Mouse (Mus musculus): Measurements from ENCODE around the gene Dnajc5.
A peak's percentile ranks its signal among the peaks of the same experiment; 100 is the strongest.

Dnajc5 gene

DNA sequence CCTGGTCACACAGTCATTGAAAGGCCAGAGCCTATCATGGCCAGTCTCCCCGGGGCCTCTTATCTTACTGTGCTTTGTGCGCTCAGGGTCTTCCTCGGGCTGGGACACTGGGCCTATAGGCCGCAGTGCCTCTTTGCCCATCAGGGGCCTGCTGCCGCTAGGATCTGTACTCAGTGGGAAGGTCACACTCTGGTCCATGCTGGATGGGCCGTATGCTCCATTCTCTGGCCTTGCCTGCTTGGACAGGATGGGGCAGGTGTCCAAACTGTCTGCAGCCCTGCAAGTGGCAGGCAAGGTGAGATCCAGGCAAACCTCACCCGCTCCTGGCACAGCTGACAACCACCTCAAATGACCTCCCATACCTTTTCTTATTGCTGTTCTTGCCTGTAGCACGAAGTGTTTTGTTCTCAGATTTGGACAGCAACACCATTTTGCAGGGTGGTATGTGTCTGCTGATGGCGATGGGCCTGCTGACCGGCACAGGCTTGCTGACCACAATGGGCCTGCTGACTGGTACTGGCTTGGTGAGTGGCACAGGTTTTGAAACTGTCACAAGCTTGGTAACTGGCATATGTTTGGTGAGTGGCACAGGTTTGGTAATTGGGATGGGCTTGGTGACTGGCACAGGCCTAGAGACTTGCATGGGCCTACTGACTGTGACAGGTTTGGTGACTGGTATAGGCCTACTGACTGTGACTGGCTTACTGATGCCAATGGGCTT, 68.9 kb downstream of the Dnajc5 start:
- DNase-seq (ENCODE audit: low spot score in 2 of 2) = no peak

GRCm38 (mm10) chr2:181589732-181590105, 69.4 kb downstream of the Dnajc5 start:
- DNase-seq (ENCODE audit: low spot score in 2 of 2) = no peak

DNA sequence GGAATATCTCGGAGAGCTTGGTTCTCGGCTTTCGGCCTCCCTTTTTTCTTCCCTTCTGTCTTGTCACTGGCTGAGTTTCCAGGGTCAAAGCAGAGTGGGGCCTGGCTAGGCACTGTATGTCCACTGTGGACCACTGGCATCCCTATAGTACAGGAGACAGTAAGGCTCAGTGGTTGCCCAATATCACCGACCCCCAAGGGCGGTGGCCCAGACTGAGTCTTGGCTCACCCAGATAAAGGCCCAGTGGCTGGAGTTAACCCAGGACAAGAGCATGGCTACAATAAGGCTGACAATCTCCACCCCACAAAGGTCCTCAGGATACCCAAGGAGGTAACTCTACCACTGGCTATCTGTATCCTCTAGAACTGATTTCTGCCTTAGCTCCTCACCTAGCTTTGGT, 70.2 kb downstream of the Dnajc5 start:
- DNase-seq (ENCODE audit: low spot score in 2 of 2) = no peak

GRCm38 (mm10) chr2:181591528-181592085, 71.3 kb downstream of the Dnajc5 start, which contains the start of gene Prpf6:
TSS of gene Prpf6 (plus strand) at chr2:181591868.
- DNase-seq (ENCODE audit: low spot score in 2 of 2) = no peak

GRCm38 (mm10) chr2:181592231-181593041, 72.2 kb downstream of the Dnajc5 start, which contains the start of gene Zfp512b:
TSS of gene Zfp512b (minus strand) at chr2:181592803.
- DNase-seq (ENCODE audit: low spot score in 2 of 2) = peak; percentile 20 to 49

DNA sequence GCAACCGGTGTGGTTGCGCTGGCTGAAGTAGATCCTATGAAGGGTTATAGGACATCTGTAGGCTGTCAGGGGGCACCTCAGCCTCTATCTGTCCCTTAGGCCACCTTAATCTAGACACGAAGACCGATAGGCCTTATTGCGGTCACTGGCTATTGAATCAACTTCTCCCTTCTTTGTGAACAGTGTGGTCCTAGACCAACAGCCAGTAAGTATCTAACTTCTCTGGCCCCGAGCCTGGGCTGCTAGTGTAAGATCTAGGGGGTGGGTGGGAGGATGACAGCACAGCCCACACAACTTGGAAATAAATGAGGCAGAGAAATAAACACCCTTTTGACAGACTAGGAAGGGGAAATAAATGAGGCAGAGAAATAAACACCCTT, 72.7 kb downstream of the Dnajc5 start:
- no peak for DNase-seq (ENCODE audit: low spot score in 2 of 2)

- no peak for DNase-seq (ENCODE audit: low spot score in 2 of 2)
Measured at GRCm38 (mm10) chr2:181593937-181594336, 73.7 kb downstream of the Dnajc5 start.

DNA sequence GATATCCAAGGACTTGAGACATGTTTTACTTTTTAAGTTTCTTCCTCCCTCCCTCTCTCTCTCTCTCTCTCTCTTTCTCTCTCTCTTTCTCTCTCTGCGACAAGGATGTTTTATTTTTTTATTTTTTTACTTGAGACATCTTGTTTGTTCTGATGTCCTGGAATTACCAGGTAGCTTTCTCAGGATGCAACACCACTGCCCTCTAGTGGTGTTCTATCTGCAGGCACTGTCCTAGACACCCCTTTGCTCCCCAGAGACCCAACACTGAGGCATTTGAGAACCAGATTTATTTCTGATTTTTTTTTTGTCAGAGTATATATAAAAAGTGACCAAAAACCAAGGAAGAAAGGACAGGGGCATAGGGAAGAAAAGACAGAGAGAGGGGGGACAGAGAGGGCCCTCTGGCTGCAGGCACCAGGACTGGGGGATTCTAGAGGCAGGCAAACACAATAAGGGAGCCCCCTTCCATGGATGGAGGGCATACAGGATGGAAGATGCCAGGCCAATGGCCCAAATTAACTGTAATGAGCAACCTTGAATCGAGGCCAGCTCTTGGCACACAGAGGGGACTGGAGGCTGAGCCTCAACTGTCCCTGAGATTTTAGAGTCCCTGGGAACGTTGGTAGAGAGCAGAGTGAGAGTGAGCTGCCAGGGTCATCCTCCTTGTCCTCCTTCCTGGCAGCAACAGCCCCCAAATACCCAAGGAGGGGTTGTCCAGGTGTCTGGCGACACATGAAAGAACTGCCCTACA, 74.8 kb downstream of the Dnajc5 start:
- no peak for DNase-seq (ENCODE audit: low spot score in 2 of 2)

DNA sequence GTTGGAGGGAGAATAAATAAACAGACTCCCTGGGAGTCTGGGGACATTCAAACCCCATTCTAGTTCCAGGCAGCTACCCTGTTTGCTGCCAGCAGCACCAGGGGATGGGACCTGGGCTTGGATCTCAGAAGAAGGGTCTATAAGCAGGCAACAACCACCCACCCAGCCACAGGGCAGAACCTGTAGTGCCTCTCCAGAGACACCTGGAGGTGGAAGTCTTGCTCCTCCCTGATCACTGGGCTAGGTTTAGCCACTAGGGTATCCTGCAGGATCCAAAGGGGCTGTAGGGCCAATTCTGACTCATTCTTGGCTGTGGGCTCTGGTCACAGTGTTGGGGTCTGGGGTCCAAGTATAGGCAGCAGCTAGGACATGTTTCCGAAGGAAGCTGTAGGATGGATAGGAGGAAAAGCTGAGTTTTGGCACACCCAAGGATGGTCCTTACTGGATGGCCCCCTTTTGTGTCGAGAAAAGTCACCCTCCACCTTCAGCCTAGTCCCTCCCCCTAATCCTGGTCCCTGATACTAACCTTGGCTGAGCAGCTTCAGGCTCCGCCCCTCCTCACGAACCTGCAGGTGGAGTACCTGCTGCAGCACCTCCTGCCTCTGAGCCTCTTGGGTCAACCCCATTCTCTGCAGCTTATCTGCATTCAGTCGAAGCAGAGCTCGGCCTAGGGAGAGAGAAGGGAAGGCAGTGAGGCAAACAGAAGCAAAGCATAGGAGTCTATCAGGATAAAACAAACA, 76.1 kb downstream of the Dnajc5 start:
- DNase-seq (ENCODE audit: low spot score in 2 of 2) = no peak

DNA sequence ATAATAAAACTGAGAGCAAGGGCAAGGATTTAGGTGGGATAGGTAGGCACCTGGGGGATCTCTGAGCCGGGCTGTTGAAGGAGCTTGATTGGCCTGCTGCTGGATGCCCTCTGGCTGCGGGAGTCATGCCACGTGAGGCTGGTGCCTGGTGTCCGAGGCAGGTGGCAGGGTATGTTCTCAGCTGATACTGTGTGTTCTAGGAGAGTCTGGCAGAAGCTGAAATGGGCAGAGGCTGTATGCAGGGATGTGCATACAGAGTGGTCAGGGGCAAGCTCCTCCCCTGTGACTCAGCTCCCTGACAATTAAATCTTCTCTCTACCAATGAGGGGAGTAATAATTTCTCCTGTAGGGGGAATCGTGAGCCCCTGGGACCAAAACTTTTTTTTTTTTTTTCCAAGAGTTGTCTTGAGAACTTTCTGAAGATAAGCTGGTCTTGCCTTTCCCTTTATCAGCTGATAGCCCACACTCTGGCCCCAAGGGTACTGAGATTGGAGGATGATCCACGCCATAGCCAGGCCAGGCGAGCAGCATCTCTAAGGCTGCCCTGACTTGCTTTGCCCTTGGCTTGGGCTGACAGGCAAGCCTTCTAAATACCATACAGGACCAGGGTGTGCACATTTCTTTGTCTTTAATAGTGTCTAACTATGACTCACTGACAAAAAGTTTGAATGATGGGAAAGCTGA, 77.2 kb downstream of the Dnajc5 start:
- DNase-seq (ENCODE audit: low spot score in 2 of 2) = no peak

GRCm38 (mm10) chr2:181598454-181599351, 78.4 kb downstream of the Dnajc5 start, which contains the start of gene Samd10:
TSS of gene Samd10 (minus strand) at chr2:181599212.
- no peak for DNase-seq (ENCODE audit: low spot score in 2 of 2)

DNA sequence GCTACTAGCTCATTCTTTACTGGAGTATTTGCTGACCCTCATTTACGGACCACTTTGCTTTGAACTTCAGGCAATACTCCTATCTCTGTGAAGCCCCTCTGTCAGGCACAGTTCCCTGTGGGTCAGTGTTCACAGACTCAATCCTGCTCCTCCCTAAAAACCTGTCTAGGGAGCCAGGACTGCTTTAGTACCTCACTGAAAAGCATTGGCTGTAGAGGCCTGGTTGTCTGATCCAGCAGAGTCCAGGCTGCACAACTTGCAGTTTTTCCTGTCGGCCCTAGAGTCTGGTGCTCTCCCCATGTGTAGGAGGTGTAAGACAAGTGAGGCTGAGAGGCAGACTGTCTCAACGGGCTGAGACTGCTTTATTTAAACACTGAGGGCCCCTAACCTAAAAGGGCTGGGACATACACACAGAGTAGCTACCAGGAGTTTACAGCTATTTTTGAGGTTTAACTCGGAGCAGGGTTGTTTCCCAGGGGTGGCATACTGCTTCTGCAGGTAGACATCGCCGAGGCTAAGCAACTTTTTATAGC, 80.0 kb downstream of the Dnajc5 start:
- no peak for DNase-seq (ENCODE audit: low spot score in 2 of 2)

DNA sequence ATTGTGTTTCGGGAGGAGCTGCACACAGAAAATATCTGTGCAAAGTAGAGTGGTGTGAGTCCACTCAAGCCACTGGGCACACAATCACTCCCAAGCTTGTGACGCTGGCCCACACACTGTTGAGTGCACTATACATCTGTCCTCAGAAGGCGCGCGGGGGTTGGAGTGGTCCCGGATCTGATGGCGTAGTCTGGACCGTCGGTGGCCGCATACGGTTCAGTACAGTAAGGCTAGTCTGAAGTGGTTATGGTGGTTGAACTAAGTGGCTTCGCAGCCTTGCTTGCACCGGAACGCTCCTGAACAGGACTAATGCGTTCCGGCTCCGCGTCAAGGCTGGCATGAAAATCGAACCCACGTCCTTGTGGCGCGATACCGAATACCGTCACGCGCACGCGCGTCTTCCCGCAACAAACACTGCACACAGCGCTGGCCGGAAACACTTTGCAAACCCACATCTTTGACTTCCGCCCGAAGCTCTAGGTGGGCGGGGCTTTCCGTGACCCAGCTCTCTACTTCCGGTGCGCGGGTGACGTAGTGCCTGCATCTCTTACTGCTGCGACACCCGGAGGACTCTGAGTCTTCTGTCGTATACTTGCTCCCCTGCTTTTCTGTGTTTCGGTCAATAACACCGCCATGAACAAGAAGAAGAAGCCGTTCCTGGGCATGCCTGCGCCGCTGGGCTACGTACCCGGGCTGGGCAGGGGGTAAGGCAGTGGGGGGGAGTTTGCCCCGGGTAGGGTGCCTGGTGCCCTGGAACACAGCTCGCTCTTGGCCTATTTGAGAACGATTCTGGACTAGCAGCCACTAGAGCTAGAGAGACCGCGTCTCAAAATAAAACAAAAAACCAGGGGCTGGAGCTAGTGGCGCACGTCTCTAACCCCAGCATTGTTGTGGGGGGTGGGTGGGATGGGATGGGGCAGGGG, 80.8 kb downstream of the Dnajc5 start:
- peak; percentile 89 to 93 for DNase-seq (ENCODE audit: low spot score in 2 of 2)

- no peak for DNase-seq (ENCODE audit: low spot score in 2 of 2)
Measured at GRCm38 (mm10) chr2:181601751-181602145, 81.5 kb downstream of the Dnajc5 start.

- no peak for DNase-seq (ENCODE audit: low spot score in 2 of 2)
Measured at GRCm38 (mm10) chr2:181602367-181602766, 82.1 kb downstream of the Dnajc5 start.

Data from spleen, postnatal 14 days (tissue).